Mouse (Mus musculus) lung, postnatal 10 days (tissue): ENCODE measurements around the gene Olfr167.
"Not testable (repeated sequence)": the region's sequence is repeated elsewhere in the genome, so short reads cannot be mapped to it uniquely, and the experiment has no call there.

Source experiments
- DNase-seq: peaks from one replicate; pipeline ENCODE4 v3.0.0; 2021

Gene Olfr167

DNA sequence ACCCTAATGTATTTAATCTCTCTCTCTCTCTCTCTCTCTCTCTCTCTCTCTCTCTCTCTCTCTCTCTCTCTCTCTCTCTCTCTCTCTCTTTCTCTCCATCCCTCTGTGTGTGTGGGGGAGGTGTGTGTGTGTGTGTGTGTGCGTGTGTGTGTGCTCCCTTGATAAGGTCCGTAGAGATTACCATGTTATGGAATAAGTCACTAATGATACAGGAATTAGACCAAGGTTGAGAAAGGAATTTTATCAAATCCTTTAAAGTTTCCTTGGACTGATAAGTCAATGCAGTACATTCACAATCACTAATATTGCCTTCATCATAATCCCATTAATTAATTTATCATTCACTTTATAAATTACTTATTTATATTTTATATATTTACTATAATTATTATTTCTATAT is at the start of gene Olfr167:
Gene Olfr167, minus strand, starts transcription at position 101 of the 400 bp plus-strand sequence.
- DNase-seq = no peak

GRCm38 (mm10) chr16:19571709-19572108 is 49.6 kb upstream of the Olfr167 start, which contains the start of gene Olfr169:
Olfr169 (minus strand) TSS chr16:19571809.
- DNase-seq = not testable (repeated sequence)

DNA sequence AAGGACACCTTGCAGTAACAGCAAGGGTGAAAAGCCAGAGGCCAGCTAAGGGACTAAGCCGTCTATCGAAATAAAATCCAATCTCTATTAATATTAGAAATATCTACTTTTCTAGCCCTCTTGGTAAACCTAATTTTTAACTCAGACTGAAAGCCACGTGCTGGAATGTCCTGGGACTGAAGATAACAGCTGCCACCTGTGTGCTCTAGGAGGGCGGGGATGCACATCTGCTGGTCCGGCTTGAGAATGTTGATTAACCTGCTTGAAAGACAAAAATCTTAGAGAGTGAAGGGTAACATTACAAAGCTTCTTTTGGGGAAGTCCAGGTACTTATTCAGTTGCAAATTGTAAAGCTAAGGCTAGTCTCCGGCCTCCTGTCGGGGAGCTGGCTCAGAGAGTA is 31.4 kb upstream of the Olfr167 start:
- DNase-seq = not testable (repeated sequence)

DNA sequence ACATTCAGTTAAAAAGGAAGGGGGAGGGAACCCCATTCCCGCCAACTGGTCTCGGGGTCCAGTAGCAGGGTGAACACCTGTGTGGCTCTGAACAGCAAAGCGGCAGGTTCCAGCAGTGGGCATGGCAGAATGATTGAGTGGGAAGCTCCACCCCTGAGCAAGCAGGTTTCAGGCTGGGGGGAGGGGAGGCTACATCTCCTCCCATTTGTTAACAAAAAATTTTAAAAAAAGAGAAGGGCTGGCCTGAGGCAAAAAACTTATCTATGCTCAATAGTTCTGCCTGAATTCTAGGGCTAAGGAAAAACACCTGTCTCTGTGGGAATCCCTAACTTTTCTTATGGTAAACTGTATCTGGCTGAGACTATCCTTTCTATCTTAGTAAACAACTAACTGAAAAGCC is 30.2 kb upstream of the Olfr167 start:
- not testable (repeated sequence) for DNase-seq

DNA sequence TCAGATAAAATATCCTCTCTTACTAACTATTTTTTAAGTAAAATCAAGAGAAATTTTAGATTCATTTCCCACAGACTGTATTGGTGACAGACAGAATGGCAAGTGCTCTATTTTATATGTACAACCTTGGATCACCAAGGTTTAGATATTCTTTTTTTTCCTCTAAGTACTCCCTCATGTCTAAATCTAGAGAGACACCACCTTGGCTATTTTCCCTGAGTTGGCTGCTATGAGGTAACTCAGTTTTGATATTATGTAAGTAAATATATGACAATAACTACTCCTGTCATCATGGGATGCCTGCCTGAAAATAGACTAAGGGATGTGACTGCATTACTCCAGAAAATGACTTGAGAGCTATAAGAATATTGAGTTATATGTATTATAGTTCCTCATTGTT is 13.4 kb upstream of the Olfr167 start, which contains the start of gene Olfr168:
Gene Olfr168, minus strand, starts transcription at position 101 of the 400 bp plus-strand sequence.
- no peak for DNase-seq

GRCm38 (mm10) chr16:19483394-19483793 is 38.7 kb downstream of the Olfr167 start, which contains the start of gene Olfr166:
Olfr166 (plus strand) TSS chr16:19483694.
- no peak for DNase-seq

GRCm38 (mm10) chr16:19464365-19464764 is 57.7 kb downstream of the Olfr167 start:
- no peak for DNase-seq
